Mouse (Mus musculus) brain, embryonic 14.5 days (tissue): ENCODE measurements around the gene Pde4d. TPM values are rescaled to one million over a fixed set of nuclear protein-coding genes. Genes with fewer than 3 reads are reported as not detected.

ENCODE experiments used
- DNase-seq: peaks from one replicate; pipeline ENCODE4 v3.0.0-alpha.2; 2011; ENCODE audit warnings: low read depth
- CTCF ChIP-seq: fragments of 200-500 bp; IDR thresholded peaks from 2 replicates; pipeline ENCODE4 v1.5.1; 2012; ENCODE audit warnings: inconsistent platforms, mild to moderate bottlenecking, moderate library complexity, borderline replicate concordance; ENCODE audit not compliant: insufficient read depth, insufficient read length; ENCODE audit errors: extremely low read depth
- POLR2A ChIP-seq: fragments of 200-500 bp; IDR thresholded peaks from 2 replicates; pipeline ENCODE4 v1.6.1; 2012; ENCODE audit warnings: mild to moderate bottlenecking, inconsistent platforms, borderline replicate concordance; ENCODE audit not compliant: poor library complexity, insufficient read depth, insufficient read length, severe bottlenecking; ENCODE audit errors: extremely low read depth
- polyA plus RNA-seq: library from polyadenylated mRNA; depleted of rRNA; stranded (reverse); fragments of >200 nt; gene quantifications from 2 replicates; pipeline ENCODE4 v1.2.3, GENCODE M21; 2012

Gene Pde4d
- polyA plus RNA-seq, 1 experiment: 34.9 TPM

- DNase-seq: peak; percentile 32
- TF ChIP-seq POLR2A: no peak
Measured at GRCm38 (mm10) chr13:109175852-109176621, 726.3 kb downstream of the Pde4d start.

GRCm38 (mm10) chr13:109181363-109181762, 731.6 kb downstream of the Pde4d start:
- TF ChIP-seq POLR2A (no peak), CTCF (no peak)
- peak; percentile 32 for DNase-seq

GRCm38 (mm10) chr13:109190652-109191051, 740.9 kb downstream of the Pde4d start:
- no peak for TF ChIP-seq CTCF
- no peak for TF ChIP-seq POLR2A
- DNase-seq: no peak

- DNase-seq: no peak
- no peak for TF ChIP-seq POLR2A
- TF ChIP-seq CTCF: no peak
Measured at GRCm38 (mm10) chr13:109191176-109191575, 741.4 kb downstream of the Pde4d start.

- no peak for TF ChIP-seq CTCF
- no peak for TF ChIP-seq POLR2A
- DNase-seq: no peak
Measured at GRCm38 (mm10) chr13:109205541-109205940, 755.8 kb downstream of the Pde4d start.

- TF ChIP-seq POLR2A: no peak
- no peak for TF ChIP-seq CTCF
- no peak for DNase-seq
Measured at GRCm38 (mm10) chr13:109208607-109209006, 758.9 kb downstream of the Pde4d start.

- no peak for TF ChIP-seq CTCF
- TF ChIP-seq POLR2A: no peak
- no peak for DNase-seq
Measured at GRCm38 (mm10) chr13:109209413-109209812, 759.7 kb downstream of the Pde4d start.

GRCm38 (mm10) chr13:109210403-109210802, 760.7 kb downstream of the Pde4d start:
- DNase-seq: peak; percentile 78
- TF ChIP-seq CTCF (peak; percentile 92), POLR2A (no peak)

GRCm38 (mm10) chr13:109211471-109211870, 761.7 kb downstream of the Pde4d start:
- DNase-seq: no peak
- TF ChIP-seq CTCF: no peak
- no peak for TF ChIP-seq POLR2A

GRCm38 (mm10) chr13:109211941-109212487, 762.3 kb downstream of the Pde4d start:
- TF ChIP-seq POLR2A: no peak
- TF ChIP-seq CTCF: no peak
- DNase-seq: no peak

- DNase-seq: peak; percentile 62
Measured at GRCm38 (mm10) chr13:109212788-109213473, 763.2 kb downstream of the Pde4d start.

More at GRCm38 (mm10) chr13:109212788-109213473, 763.2 kb downstream of the Pde4d start:
- TF ChIP-seq POLR2A: no peak
- TF ChIP-seq CTCF: 0 out of 2 replicates have a peak, but pooled peaks have one; percentile 9
